Mouse (Mus musculus) myocyte (in vitro differentiated cells): ENCODE data around the gene Prcp. TPM values are rescaled to one million over a fixed set of nuclear protein-coding genes. Genes with fewer than 3 reads are reported as not detected.
"Not testable (repeated sequence)": the region's sequence is repeated elsewhere in the genome, so short reads cannot be mapped to it uniquely, and the experiment has no call there.

Source experiments
- H3K27me3 ChIP-seq: one replicate; pipeline ENCODE4 v1.6.1; 2011; ENCODE audit not compliant: control insufficient read depth, insufficient read depth, insufficient read length
- H3K36me3 ChIP-seq: one replicate; pipeline ENCODE4 v1.6.1; 2011; ENCODE audit not compliant: control insufficient read depth, insufficient read depth
- H3K4me2 ChIP-seq: one replicate; pipeline ENCODE4 v1.6.1; 2011; ENCODE audit warnings: low read depth, control low read depth
- H3K4me3 ChIP-seq: one replicate; pipeline ENCODE4 v1.5.1; 2011; ENCODE audit warnings: mild to moderate bottlenecking, control low read depth, moderate library complexity
- H3K79me2 ChIP-seq: one replicate; pipeline ENCODE4 v1.6.1; 2011; ENCODE audit not compliant: control insufficient read depth, insufficient read depth
- H3ac ChIP-seq: one replicate; pipeline ENCODE4 v1.6.1; 2011; ENCODE audit not compliant: control insufficient read depth, insufficient read length
- CEBPB ChIP-seq: IDR thresholded peaks from 2 replicates; pipeline ENCODE4 v1.6.1; 2011; ENCODE audit warnings: mild to moderate bottlenecking, moderate library complexity; ENCODE audit not compliant: poor library complexity, insufficient read depth, severe bottlenecking
- E2F4 ChIP-seq: IDR thresholded peaks from one replicate; pipeline ENCODE4 v1.6.1; 2011; ENCODE audit warnings: mild to moderate bottlenecking, control low read depth, moderate library complexity; ENCODE audit not compliant: insufficient read depth
- MAX ChIP-seq: IDR thresholded peaks from one replicate; pipeline ENCODE4 v1.6.1; 2011; ENCODE audit warnings: low read depth, mild to moderate bottlenecking, control low read depth
- MYOD1 ChIP-seq, 3 experiments: IDR thresholded peaks; one replicate each; pipeline ENCODE4 v1.6.1; 2011; ENCODE audit warnings: control low read depth in 2 of 3, low read depth in 2 of 3, mild to moderate bottlenecking in 2 of 3, moderate library complexity in 1 of 3; ENCODE audit not compliant: insufficient read length in 2 of 3, control insufficient read depth in 1 of 3
- MYOG ChIP-seq, 3 experiments: IDR thresholded peaks; one replicate each; pipeline ENCODE4 v1.6.1; 2011; ENCODE audit warnings: control low read depth in 2 of 3, low read depth in 2 of 3, mild to moderate bottlenecking in 2 of 3; ENCODE audit not compliant: insufficient read length in 2 of 3, control insufficient read depth in 1 of 3, insufficient read depth in 1 of 3
- POLR2A ChIP-seq: IDR thresholded peaks from one replicate; pipeline ENCODE4 v1.6.1; 2011; ENCODE audit warnings: low read depth, mild to moderate bottlenecking, control low read depth, moderate library complexity; ENCODE audit not compliant: insufficient read length
- POLR2AphosphoS2 ChIP-seq: IDR thresholded peaks from one replicate; pipeline ENCODE4 v1.6.1; 2011; ENCODE audit warnings: low read depth, control low read depth; ENCODE audit not compliant: insufficient read length
- REST ChIP-seq: IDR thresholded peaks from one replicate; pipeline ENCODE4 v1.6.1; 2011; ENCODE audit warnings: mild to moderate bottlenecking, control low read depth, moderate library complexity; ENCODE audit not compliant: insufficient read depth, insufficient read length
- SRF ChIP-seq: IDR thresholded peaks from one replicate; pipeline ENCODE4 v1.6.1; 2011; ENCODE audit warnings: low read depth; ENCODE audit not compliant: control insufficient read depth, insufficient read length
- TCF12 ChIP-seq: IDR thresholded peaks from one replicate; pipeline ENCODE4 v1.6.1; 2011; ENCODE audit warnings: mild to moderate bottlenecking, control low read depth; ENCODE audit not compliant: poor library complexity, insufficient read depth, severe bottlenecking
- TCF3 ChIP-seq: IDR thresholded peaks from one replicate; pipeline ENCODE4 v1.6.1; 2011; ENCODE audit warnings: low read depth, control low read depth; ENCODE audit not compliant: insufficient read length
- USF1 ChIP-seq: IDR thresholded peaks from one replicate; pipeline ENCODE4 v1.6.1; 2011; ENCODE audit warnings: low read depth, mild to moderate bottlenecking, control low read depth, moderate library complexity
- polyA plus RNA-seq: library from polyadenylated mRNA; unstranded; fragments of >200 nt; fragmentation: generic; extraction: Trizol; gene quantifications from one replicate; pipeline ENCODE4 v1.2.1, GENCODE M21; 2012; ENCODE audit warnings: missing spikeins

Gene Prcp
- polyA plus RNA-seq, 1 experiment = 10.8 TPM

GRCm38 (mm10) chr7:92897021-92897420 lies 22.8 kb downstream of the Prcp start:
- no peaks in the 10 kb centered on the region for H3K79me2 ChIP-seq
- no peak overlapping the region for H3K4me3 ChIP-seq
- no peak overlapping the region for H3K4me2 ChIP-seq
- no peaks in the 10 kb centered on the region for H3K36me3 ChIP-seq
- no peak for TF ChIP-seq SRF
- no peak for TF ChIP-seq POLR2A
- no peak for TF ChIP-seq CEBPB
- no peak for TF ChIP-seq MYOG (IDR thresholded peaks at IDR 0.05; ENCODE audit: control insufficient read depth in 1 of 3, insufficient read depth in 1 of 3, insufficient read length in 2 of 3, low read depth in 2 of 3)
- TF ChIP-seq REST = no peak
- TF ChIP-seq TCF3 = no peak
- TF ChIP-seq E2F4 = no peak
- TF ChIP-seq POLR2AphosphoS2 = no peak
- no peak for TF ChIP-seq MAX
- TF ChIP-seq MYOD1 (IDR thresholded peaks at IDR 0.05; ENCODE audit: control insufficient read depth in 1 of 3, insufficient read length in 2 of 3, low read depth in 2 of 3) = no peak
- TF ChIP-seq TCF12 = no peak
- TF ChIP-seq USF1 = no peak
- no peaks in the 10 kb centered on the region for H3K27me3 ChIP-seq
- no peak overlapping the region for H3ac ChIP-seq

GRCm38 (mm10) chr7:92903360-92904038 lies 29.2 kb downstream of the Prcp start:
- peak; percentile 32 to 73 (median 55) for TF ChIP-seq MYOD1 (IDR thresholded peaks at IDR 0.05; ENCODE audit: control insufficient read depth in 1 of 3, insufficient read length in 2 of 3, low read depth in 2 of 3)
- TF ChIP-seq TCF12 = no peak
- TF ChIP-seq MYOG (IDR thresholded peaks at IDR 0.05; ENCODE audit: control insufficient read depth in 1 of 3, insufficient read depth in 1 of 3, insufficient read length in 2 of 3, low read depth in 2 of 3) = peak in 2 of 3 experiments; percentile 40 to 62
- Histone ChIP-seq H3K36me3 (no peaks in the 10 kb centered on the region), H3ac (no peak overlapping the region), H3K4me2 (no peak overlapping the region), H3K27me3 (no peaks in the 10 kb centered on the region), H3K4me3 (no peak overlapping the region), H3K79me2 (no peaks in the 10 kb centered on the region)

GRCm38 (mm10) chr7:92904285-92904684 lies 30.0 kb downstream of the Prcp start:
- not testable (repeated sequence) for H3K27me3 ChIP-seq, H3K36me3 ChIP-seq, H3K4me3 ChIP-seq, H3K79me2 ChIP-seq, H3K4me2 ChIP-seq, H3ac ChIP-seq

- Histone ChIP-seq H3K27me3 (no peaks in the 10 kb centered on the region), H3K4me3 (no peak overlapping the region), H3ac (no peak overlapping the region), H3K4me2 (no peak overlapping the region), H3K36me3 (no peaks in the 10 kb centered on the region), H3K79me2 (no peaks in the 10 kb centered on the region)
- no peak for TF ChIP-seq MYOD1 (IDR thresholded peaks at IDR 0.05; ENCODE audit: control insufficient read depth in 1 of 3, insufficient read length in 2 of 3, low read depth in 2 of 3)
- no peak for TF ChIP-seq USF1
- TF ChIP-seq MAX = no peak
Measured at GRCm38 (mm10) chr7:92920172-92920856, 46.0 kb downstream of the Prcp start.

- Histone ChIP-seq H3K27me3 (no peaks in the 10 kb centered on the region), H3K79me2 (no peaks in the 10 kb centered on the region), H3K36me3 (no peaks in the 10 kb centered on the region), H3K4me2 (no peak overlapping the region), H3K4me3 (no peak overlapping the region), H3ac (no peak overlapping the region)
- TF ChIP-seq REST (no peak), USF1 (no peak), MAX (no peak), POLR2AphosphoS2 (no peak), MYOD1 (IDR thresholded peaks at IDR 0.05; ENCODE audit: control insufficient read depth in 1 of 3, insufficient read length in 2 of 3, low read depth in 2 of 3) (no peak), POLR2A (no peak)
Measured at GRCm38 (mm10) chr7:92920857-92921172, 46.5 kb downstream of the Prcp start.

GRCm38 (mm10) chr7:92932792-92933191 lies 58.5 kb downstream of the Prcp start:
- Histone ChIP-seq H3K36me3 (no peaks in the 10 kb centered on the region), H3ac (no peak overlapping the region)
- TF ChIP-seq MAX (no peak), POLR2A (no peak), CEBPB (no peak), USF1 (no peak)

GRCm38 (mm10) chr7:92933308-92933948 lies 59.2 kb downstream of the Prcp start:
- H3K4me3 ChIP-seq, H3ac ChIP-seq, H3K4me2 ChIP-seq, H3K36me3 ChIP-seq, H3K79me2 ChIP-seq, H3K27me3 ChIP-seq: not testable (repeated sequence)

More at GRCm38 (mm10) chr7:92932792-92933191, 58.5 kb downstream of the Prcp start:
- H3K4me2 ChIP-seq = no peak overlapping the region
- H3K4me3 ChIP-seq = no peak overlapping the region
- H3K27me3 ChIP-seq = no peaks in the 10 kb centered on the region
- no peaks in the 10 kb centered on the region for H3K79me2 ChIP-seq
